Comparison of ENCODE assay signal across 9 mouse cellular contexts in genomic region chr1:161038004-161038403, GRCm38 (mm10). TPM values are rescaled to one million over a fixed set of nuclear protein-coding genes. Genes with fewer than 3 reads are reported as not detected.
A peak's percentile ranks its signal among the peaks of the same experiment; 100 is the strongest.
DNase-seq lines count a peak whose midpoint lies in the region; ATAC-seq and TF ChIP-seq lines count a peak whose summit lies in the region.
"Had no signal": no experiment of that assay in that cellular context is flagged by ENCODE, and none has a peak within 500 bp of the region (broad histone marks: within the 10 kb centered on the region; RNA-seq: fewer than 3 reads in every experiment).

No protein-coding gene starts in this region.

- peak overlapping the region; percentile 20; the same call in 1 of the 2 replicates for H3K4me3 ChIP-seq in heart, embryonic 12.5 days
- peak overlapping the region; percentile 91 for H3K4me3 ChIP-seq in G1E (ENCODE audit: low read depth, low read length)
- H3K4me3 ChIP-seq in hindbrain, embryonic 12.5 days = peak overlapping the region; percentile 21; the same call in 1 of the 2 replicates
- H3K4me3 ChIP-seq in midbrain, embryonic 11.5 days (ENCODE audit: low read depth, low read length) = peak overlapping the region; percentile 25; the same call in 1 of the 2 replicates

- H3K4me2 ChIP-seq in heart, embryonic 12.5 days = no peak overlapping the region
- H3K4me2 ChIP-seq in hindbrain, embryonic 12.5 days (replicated peaks) = peak overlapping the region; percentile 89
- peak overlapping the region; percentile 92; the same call in 1 of the 2 replicates for H3K4me2 ChIP-seq in midbrain, embryonic 11.5 days

- no peak for ATAC-seq in heart, embryonic 12.5 days (ENCODE audit: insufficient number of reproducible peaks, low FRiP score)
- ATAC-seq in G1E (ENCODE audit: extremely low read depth, insufficient number of reproducible peaks, low FRiP score, poor library complexity, severe bottlenecking) = no peak
- ATAC-seq in hindbrain, embryonic 12.5 days (ENCODE audit: low FRiP score) = no peak
- ATAC-seq in midbrain, embryonic 11.5 days (ENCODE audit: low FRiP score) = no peak

- no peak for TF ChIP-seq CTCF in G1E (IDR thresholded peaks at IDR 0.05; ENCODE audit: low read depth, low read length)

- H3K9me3 ChIP-seq in heart, embryonic 12.5 days (replicated peaks) = no peaks in the 10 kb centered on the region
- H3K9me3 ChIP-seq in G1E (replicated peaks) = no peaks in the 10 kb centered on the region
- H3K9me3 ChIP-seq in hindbrain, embryonic 12.5 days (replicated peaks) = no peaks in the 10 kb centered on the region
- no peaks in the 10 kb centered on the region for H3K9me3 ChIP-seq in midbrain, embryonic 11.5 days (ENCODE audit: control insufficient read depth, low read length)

- H3K27ac ChIP-seq in heart, embryonic 12.5 days (ENCODE audit: poor library complexity, severe bottlenecking) = no peak overlapping the region
- no peak overlapping the region for H3K27ac ChIP-seq in hindbrain, embryonic 12.5 days
- H3K27ac ChIP-seq in midbrain, embryonic 11.5 days (ENCODE audit: low read depth, low read length) = no peak overlapping the region

- no peak for DNase-seq in heart, adult 11 months
- no peak for DNase-seq in G1E (ENCODE audit: low spot score)
- DNase-seq in midbrain, embryonic 11.5 days (ENCODE audit: low spot score, missing footprints) = peak; percentile 82
- DNase-seq in left cerebral cortex, adult 18-20 months (ENCODE audit: low spot score in 2 of 2) = no peak
- no peak for DNase-seq in frontal cortex, postnatal 14 days (ENCODE audit: low spot score in 2 of 2)
- DNase-seq in cerebellum, postnatal 4 days (ENCODE audit: low spot score in 2 of 2) = no peak
- DNase-seq: cerebellum, adult 2 months had no signal

- peaks cover 42% of the 10 kb centered on the region for H3K36me3 ChIP-seq in heart, embryonic 12.5 days
- peaks cover 57% of the 10 kb centered on the region for H3K36me3 ChIP-seq in G1E (replicated peaks)
- peaks cover 33% of the 10 kb centered on the region for H3K36me3 ChIP-seq in hindbrain, embryonic 12.5 days
- peaks cover 8% of the 10 kb centered on the region; the same call in 1 of the 2 replicates for H3K36me3 ChIP-seq in midbrain, embryonic 11.5 days (ENCODE audit: control insufficient read depth, insufficient read depth, low read length)

- H3K4me1 ChIP-seq in heart, embryonic 12.5 days (replicated peaks) = peaks cover 10% of the 10 kb centered on the region
- H3K4me1 ChIP-seq in G1E (ENCODE audit: insufficient read depth, low read depth, low read length) = peaks cover 28% of the 10 kb centered on the region
- peaks cover 23% of the 10 kb centered on the region for H3K4me1 ChIP-seq in hindbrain, embryonic 12.5 days
- H3K4me1 ChIP-seq in midbrain, embryonic 11.5 days (ENCODE audit: control insufficient read depth, insufficient read depth, low read length) = peaks cover 17% of the 10 kb centered on the region

- 45% methylated on average over 3 of the region's 3 CpGs for WGBS in heart, embryonic 12.5 days
- 51% methylated on average over 3 of the region's 3 CpGs for WGBS in hindbrain, embryonic 12.5 days
- 39% methylated on average over 3 of the region's 3 CpGs for WGBS in midbrain, embryonic 11.5 days

- no peaks in the 10 kb centered on the region for H3K27me3 ChIP-seq in heart, embryonic 12.5 days (replicated peaks)
- no peaks in the 10 kb centered on the region for H3K27me3 ChIP-seq in G1E (ENCODE audit: insufficient read depth, low read length)
- H3K27me3 ChIP-seq in hindbrain, embryonic 12.5 days = no peaks in the 10 kb centered on the region
- H3K27me3 ChIP-seq in midbrain, embryonic 11.5 days (ENCODE audit: control insufficient read depth, insufficient read depth, low read length) = no peaks in the 10 kb centered on the region

- no peak overlapping the region for H3K9ac ChIP-seq in heart, embryonic 12.5 days
- H3K9ac ChIP-seq in hindbrain, embryonic 12.5 days = no peak overlapping the region
- H3K9ac ChIP-seq in midbrain, embryonic 11.5 days (ENCODE audit: low read length) = no peak overlapping the region; the same call in 1 of the 2 replicates

RNA-seq across cellular contexts. Expression of gene Zbtb37, which starts 3.4 kb away (rescaled TPM):
- 7.8 and 8.1 TPM in 2 replicates for polyA plus RNA-seq in heart, embryonic 12.5 days (2016; fragmentation: Nextera tagmentation; extraction: Ambion mirVana)
- total RNA-seq in G1E (2014; fragmentation: Nextera tagmentation) = 11.1 and 11.6 TPM in 2 replicates
- 5.8 and 8.5 TPM in 2 replicates for total RNA-seq in G1E (2017)
- 0.08 and 0.21 TPM in 2 replicates for polyA plus RNA-seq in G1E (2012)
- polyA plus RNA-seq in hindbrain, embryonic 12.5 days (2016; fragmentation: Nextera tagmentation; extraction: Ambion mirVana) = 9.6 and 11.4 TPM in 2 replicates
- 10.7 and 15.0 TPM in 2 replicates for polyA plus RNA-seq in midbrain, embryonic 11.5 days (2014; fragmentation: Nextera tagmentation; extraction: Ambion mirVana)
- 10 to 100 TPM; 15.0 to 21.3 TPM for total RNA-seq in left cerebral cortex, adult 18-20 months (2021)

RNA-seq across cellular contexts. Expression of gene Dars2, which starts 32.5 kb away (rescaled TPM):
- polyA plus RNA-seq in heart, embryonic 12.5 days (2016; fragmentation: Nextera tagmentation; extraction: Ambion mirVana) = 35.2 and 38.4 TPM in 2 replicates
- 35.2 and 41.1 TPM in 2 replicates for total RNA-seq in G1E (2014; fragmentation: Nextera tagmentation)
- 36.2 and 39.1 TPM in 2 replicates for total RNA-seq in G1E (2017)
- 3.8 and 4.3 TPM in 2 replicates for polyA plus RNA-seq in G1E (2012)
- 30.6 and 33.5 TPM in 2 replicates for polyA plus RNA-seq in hindbrain, embryonic 12.5 days (2016; fragmentation: Nextera tagmentation; extraction: Ambion mirVana)
- 56.3 and 58.7 TPM in 2 replicates for polyA plus RNA-seq in midbrain, embryonic 11.5 days (2014; fragmentation: Nextera tagmentation; extraction: Ambion mirVana)
- 10 to 100 TPM; 20.0 to 20.4 TPM for total RNA-seq in left cerebral cortex, adult 18-20 months (2021)

RNA-seq across cellular contexts. Expression of gene Cenpl, which starts 32.5 kb away (rescaled TPM):
- polyA plus RNA-seq in heart, embryonic 12.5 days (2016; fragmentation: Nextera tagmentation; extraction: Ambion mirVana) = 17.0 and 17.8 TPM in 2 replicates
- total RNA-seq in G1E (2014; fragmentation: Nextera tagmentation) = 19.3 and 20.6 TPM in 2 replicates
- total RNA-seq in G1E (2017) = 4.5 and 6.4 TPM in 2 replicates
- 8.6 and 9.0 TPM in 2 replicates for polyA plus RNA-seq in G1E (2012)
- polyA plus RNA-seq in hindbrain, embryonic 12.5 days (2016; fragmentation: Nextera tagmentation; extraction: Ambion mirVana) = 23.6 and 24.3 TPM in 2 replicates
- 41.6 and 45.8 TPM in 2 replicates for polyA plus RNA-seq in midbrain, embryonic 11.5 days (2014; fragmentation: Nextera tagmentation; extraction: Ambion mirVana)
- total RNA-seq in left cerebral cortex, adult 18-20 months (2021) = 1 to 10 TPM; 1.6 to 2.1 TPM

RNA-seq across cellular contexts. Expression of gene Serpinc1, which starts 59.6 kb away (rescaled TPM):
- 2.1 and 2.3 TPM in 2 replicates for polyA plus RNA-seq in heart, embryonic 12.5 days (2016; fragmentation: Nextera tagmentation; extraction: Ambion mirVana)
- 1.3 and 1.8 TPM in 2 replicates for total RNA-seq in G1E (2014; fragmentation: Nextera tagmentation)
- 0.81 and 1.2 TPM in 2 replicates for total RNA-seq in G1E (2017)
- 0.13 and 0.17 TPM in 2 replicates for polyA plus RNA-seq in G1E (2012)
- polyA plus RNA-seq in hindbrain, embryonic 12.5 days (2016; fragmentation: Nextera tagmentation; extraction: Ambion mirVana) = 2.6 and 2.9 TPM in 2 replicates
- polyA plus RNA-seq in midbrain, embryonic 11.5 days (2014; fragmentation: Nextera tagmentation; extraction: Ambion mirVana) = 1.4 and 1.9 TPM in 2 replicates
- under 1 TPM; 0.19 to 0.21 TPM for total RNA-seq in left cerebral cortex, adult 18-20 months (2021)

Comparison
In these comparisons a context has a peak if more than half of its experiments do, and no peak if none do; other contexts are left out.
1. H3K4me3 ChIP-seq: peak in every context shown above with its lines; median percentile 91 in G1E; 25 in midbrain, embryonic 11.5 days; 21 in hindbrain, embryonic 12.5 days; 20 in heart, embryonic 12.5 days.